Mouse (Mus musculus) urinary bladder, adult 2 months (tissue): ENCODE results near the gene Mybbp1a. TPM values are rescaled to one million over a fixed set of nuclear protein-coding genes. Genes with fewer than 3 reads are reported as not detected.

Experiments used
- DNase-seq: peaks from one replicate; pipeline ENCODE4 v3.0.0; 2022; ENCODE audit warnings: low spot score
- polyA plus RNA-seq: library from polyadenylated mRNA; depleted of rRNA; stranded (reverse); fragments of >200 nt; gene quantifications from 2 replicates; pipeline ENCODE4 v1.2.3, GENCODE M21; 2012

The Mybbp1a gene
- polyA plus RNA-seq, 1 experiment = 55.1 TPM

DNA sequence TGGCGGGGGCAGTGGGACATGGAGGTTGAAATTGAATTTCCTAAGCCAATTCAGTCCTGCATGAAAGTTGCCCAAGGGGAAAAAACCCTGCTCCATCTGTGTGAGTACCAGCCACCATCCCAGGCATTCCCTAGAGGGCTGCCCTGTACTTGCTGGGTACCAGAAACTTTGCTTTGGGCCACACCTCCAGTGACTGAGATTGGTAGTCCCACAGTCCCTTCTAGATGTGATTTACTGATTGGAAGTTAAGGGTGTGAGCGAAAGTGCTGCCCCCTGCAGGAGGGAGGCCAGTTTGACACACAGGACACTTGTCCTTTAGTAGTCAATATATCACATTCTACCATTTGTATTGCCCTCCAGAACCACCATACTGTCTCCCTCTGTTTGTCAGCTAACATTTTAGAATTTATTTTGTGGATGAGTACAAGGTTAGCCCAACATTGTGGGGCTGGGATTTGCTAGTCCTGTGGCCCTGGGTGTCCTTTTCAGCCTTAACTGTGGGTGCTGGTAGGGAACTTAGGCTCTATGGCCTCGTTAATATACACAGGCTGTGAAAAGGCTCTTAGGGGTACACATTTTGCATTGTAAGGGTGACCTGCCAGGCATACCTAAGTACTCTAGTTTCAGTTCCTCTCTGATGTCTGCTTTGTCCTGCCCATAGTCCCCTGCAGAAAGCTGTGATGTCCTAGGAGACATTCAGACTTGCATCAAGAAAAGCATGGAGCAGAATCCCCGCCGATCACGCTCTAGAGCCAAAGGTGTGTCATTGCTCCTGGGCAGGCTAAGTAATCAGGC, 5.4 kb downstream of the Mybbp1a start:
- no peak for DNase-seq

DNA sequence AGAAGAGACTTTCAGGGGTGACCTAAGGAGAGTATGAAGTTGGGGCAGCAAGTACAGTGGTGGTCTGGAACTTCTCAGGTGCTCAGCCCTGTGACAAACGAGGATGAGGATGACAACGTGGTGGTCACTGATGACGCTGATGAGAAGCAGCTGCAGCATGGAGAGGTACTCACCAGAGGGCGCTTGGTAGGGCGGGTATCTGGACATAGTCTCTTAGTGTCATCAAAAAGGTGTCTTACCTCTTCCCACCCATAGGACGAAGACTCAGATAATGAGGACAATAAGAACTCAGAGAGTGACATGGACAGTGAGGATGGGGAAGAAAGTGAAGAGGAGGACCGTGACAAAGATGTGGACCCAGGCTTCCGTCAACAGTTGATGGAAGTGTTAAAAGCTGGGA, 6.3 kb downstream of the Mybbp1a start:
- no peak for DNase-seq

DNA sequence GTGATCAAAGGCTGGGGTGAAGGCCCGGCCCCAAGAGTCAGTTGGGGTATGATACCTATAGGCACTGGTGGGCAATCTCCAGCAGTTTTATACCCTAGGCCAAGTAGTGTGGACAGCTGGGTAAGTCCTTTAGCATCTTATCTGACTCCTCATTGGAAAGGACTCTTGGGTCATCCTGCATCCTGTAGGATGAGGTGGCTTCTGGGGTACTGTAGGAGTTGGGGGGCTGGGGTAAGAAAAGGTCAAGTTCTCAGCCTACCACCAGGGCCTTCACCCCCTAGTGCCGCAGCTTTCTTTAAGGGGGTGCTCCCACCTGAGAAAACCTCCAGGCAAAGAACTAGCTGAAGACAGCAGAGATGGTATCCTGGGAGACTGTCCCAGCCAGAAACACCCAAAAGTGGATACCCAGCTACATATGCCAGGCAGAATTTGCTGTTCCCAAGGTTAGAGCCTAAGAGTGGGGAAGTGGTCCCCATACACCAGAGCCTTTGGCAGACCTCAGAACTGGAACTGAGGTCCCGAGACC, 11.0 kb downstream of the Mybbp1a start:
- DNase-seq = no peak

GRCm38 (mm10) chr11:72453105-72453953, 12.2 kb downstream of the Mybbp1a start:
- DNase-seq = no peak

GRCm38 (mm10) chr11:72455694-72456093, 14.5 kb downstream of the Mybbp1a start:
- DNase-seq = no peak

DNA sequence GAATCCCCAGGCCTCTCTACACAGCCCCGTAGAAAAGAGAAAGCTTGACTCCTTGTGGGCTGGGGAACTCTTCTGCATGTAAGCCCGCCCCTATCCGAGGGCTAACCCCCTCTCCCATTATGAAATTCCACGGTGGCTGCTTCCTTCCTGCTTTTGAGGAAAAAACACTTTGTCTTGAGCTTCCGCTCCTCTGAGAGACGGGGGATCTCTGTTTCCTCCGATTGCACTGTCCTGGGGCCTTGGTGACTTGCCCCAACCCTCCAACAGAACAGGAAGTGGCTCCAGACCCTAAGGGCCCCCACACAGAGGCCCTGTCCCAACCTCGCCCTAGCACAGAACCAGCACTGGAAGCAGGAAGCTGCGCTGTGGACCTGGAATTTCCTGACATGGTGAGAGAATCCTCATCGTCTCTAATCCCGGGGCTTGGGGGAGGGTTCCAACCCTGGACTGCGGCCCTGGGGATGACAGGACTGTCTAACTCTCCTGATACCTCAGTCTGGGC, 16.9 kb downstream of the Mybbp1a start:
- DNase-seq = no peak

DNA sequence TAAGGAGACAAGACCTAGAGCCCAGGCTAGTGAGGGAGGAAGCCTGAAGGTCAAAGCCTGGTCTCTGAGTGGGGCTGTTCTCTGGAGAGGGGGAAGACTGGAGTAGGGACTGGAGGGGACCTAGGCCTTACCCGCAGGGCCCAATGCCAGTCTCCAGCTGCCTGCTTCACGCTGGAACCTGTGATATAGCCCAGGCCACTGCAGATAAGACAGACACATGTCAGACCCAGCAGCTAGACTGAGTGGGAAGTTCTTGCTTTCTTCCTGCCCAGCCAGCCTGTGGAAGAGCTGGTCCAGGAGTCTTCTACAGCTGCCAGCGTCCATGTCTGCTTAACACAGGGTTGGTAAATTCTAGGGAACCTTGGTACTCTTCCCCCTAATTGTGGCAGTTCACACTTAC, 17.3 kb downstream of the Mybbp1a start:
- no peak for DNase-seq

- no peak for DNase-seq
Measured at GRCm38 (mm10) chr11:72461500-72461981, 20.4 kb downstream of the Mybbp1a start.

GRCm38 (mm10) chr11:72464821-72465220, 23.7 kb downstream of the Mybbp1a start:
- DNase-seq = no peak

DNA sequence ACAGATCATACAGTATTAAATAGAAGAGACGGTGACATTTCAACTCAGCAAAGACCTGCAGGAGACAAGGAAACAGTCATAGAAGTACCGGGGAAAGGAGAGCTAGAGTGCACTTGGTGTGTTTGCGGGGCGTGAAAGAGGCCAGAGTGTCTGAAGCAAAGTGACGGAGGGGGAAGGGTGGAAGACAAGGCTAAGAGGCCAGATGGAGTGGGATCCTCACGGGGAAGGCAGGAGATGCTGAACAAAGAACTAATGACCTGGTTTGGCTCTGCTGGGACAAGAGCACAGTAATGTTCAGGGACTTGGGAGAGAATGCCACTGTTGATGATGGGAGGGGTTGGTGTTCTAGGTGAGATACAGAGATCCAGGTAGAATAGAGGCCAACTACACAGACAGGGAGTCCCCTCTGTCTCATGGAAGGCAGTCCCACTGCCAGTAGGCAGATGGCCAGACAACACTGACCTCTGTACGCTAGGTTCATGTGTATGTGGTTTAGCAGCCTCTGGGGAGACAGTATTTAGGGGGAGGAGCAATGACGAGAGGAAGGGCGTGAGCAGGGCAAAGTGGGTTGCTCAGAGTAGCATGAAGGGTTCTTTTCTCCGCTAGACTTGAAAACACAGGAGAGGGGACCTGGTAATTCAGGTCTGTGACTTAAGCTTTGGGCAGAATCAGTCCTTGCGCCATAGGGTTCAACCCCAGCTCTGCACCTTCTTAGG, 25.0 kb downstream of the Mybbp1a start:
- no peak for DNase-seq

GRCm38 (mm10) chr11:72466694-72467507, 25.7 kb downstream of the Mybbp1a start:
- DNase-seq = no peak

DNA sequence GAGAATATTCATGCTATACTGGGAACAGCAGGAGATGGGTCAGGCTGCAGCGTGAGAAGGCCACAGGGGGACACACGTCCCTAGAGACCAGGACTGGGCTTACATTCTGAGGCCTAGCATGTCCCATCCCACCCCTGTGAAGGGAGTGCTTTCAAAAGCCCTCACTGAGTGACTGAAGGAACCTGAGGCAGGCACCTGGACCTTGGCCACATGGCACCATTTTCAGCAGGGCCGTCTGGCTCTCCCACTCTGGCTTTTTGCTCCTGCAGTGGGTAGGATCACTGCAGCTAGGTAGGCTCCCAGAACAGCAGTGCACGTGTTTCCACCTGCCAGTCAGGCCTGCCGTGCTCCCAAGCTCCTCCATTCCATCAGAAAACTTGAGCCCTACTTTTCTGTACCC, 27.4 kb downstream of the Mybbp1a start:
- no peak for DNase-seq

DNA sequence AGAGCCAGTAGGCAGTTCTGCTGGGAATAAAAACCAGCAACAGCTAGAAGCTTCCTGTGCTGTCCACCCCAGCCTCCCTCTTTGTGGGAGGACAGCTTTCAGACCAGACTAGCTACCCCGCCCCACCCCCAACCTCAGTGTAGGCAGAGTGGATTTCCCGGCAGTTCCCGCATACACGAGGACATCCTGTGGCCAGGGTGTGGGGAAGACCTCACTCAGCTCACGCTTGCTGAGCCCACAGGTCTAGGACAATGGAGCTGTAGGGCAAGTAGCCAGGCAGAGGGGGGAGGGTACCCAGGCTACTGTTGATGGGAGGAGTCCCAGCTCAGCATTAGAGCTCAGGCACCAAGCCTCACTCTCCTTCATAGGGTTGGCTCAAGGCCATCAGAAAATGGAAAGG, 28.1 kb downstream of the Mybbp1a start:
- DNase-seq = no peak

- no peak for DNase-seq
Measured at GRCm38 (mm10) chr11:72470004-72470403, 28.8 kb downstream of the Mybbp1a start.

GRCm38 (mm10) chr11:72471381-72471780, 30.2 kb downstream of the Mybbp1a start:
- DNase-seq = no peak

- no peak for DNase-seq
Measured at GRCm38 (mm10) chr11:72473540-72473939, 32.4 kb downstream of the Mybbp1a start.

GRCm38 (mm10) chr11:72474926-72475325, 33.8 kb downstream of the Mybbp1a start:
- DNase-seq = no peak

DNA sequence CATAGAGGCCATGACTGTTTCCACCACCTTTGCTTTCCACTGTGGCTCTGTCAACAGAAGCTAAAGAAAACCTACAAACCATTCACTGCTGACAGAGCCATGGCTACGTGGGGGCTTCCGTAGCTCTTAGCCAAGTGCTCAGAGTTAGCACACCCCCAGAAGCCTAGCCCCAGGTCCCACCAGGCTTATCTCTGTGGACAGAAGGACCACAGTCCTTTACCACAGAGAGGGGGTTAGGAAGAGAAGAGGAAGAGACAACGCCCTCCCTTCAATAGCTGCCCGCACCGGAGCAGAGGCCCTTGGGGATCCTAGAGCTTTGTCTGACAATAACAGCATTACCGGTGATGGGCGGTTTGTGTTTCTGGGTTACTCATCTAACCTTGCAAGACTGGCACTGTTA, 34.3 kb downstream of the Mybbp1a start:
- no peak for DNase-seq

DNA sequence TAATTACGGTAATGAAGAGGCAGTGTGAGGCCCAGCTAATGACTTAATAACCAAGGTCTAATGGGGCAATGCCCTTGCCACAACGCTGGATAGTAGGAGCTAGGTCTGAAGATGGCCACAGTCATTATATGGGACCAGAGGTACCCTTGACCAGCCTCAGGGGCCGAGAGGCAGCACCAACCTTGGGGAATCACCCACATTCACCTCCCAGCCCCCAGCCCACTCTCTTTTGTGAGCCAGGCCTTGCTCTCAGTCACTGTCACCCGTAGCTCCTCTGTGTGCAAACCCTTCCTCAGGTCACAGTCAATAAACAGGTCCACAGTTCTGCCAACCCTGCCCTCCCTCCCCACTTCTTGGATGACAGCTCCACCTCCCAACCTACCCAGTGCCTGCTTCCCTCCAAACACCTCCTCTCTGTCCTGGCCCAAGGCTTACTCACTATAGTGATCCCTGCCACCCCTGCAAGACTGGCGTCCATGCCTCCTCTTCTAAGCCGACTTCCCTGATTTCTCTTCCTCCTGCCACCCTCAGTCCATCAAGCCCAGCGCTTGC, 35.0 kb downstream of the Mybbp1a start:
- DNase-seq = no peak

- DNase-seq = no peak
Measured at GRCm38 (mm10) chr11:72477182-72477581, 36.0 kb downstream of the Mybbp1a start.

DNA sequence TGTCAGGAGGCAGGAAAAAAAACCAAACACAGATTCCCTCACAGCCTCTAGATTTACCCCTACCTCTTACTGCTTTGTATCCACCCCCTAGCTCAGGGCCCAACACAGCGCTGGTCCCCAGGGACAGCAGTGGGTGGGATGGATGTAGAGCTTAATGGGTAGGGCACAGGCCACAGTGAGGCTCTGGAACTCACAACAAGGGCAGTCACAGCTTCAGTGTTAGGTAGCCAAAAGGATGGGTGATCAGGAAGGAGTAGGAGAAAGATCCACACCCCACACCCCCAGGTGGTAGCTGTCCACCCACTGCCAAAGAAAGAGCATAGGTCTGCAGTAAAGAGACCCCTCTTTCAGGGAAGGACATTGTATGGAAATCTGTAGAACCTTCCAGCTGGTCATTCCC, 36.5 kb downstream of the Mybbp1a start:
- no peak for DNase-seq
